Mouse (Mus musculus) ES-Bruce4 (cell line): Measurements from ENCODE around the gene Nprl3. TPM values are rescaled to one million over a fixed set of nuclear protein-coding genes. Genes with fewer than 3 reads are reported as not detected.

Experiments
- H3K27ac ChIP-seq: 2 replicates; pipeline ENCODE4 v1.5.1; 2012; ENCODE audit warnings: low read length, inconsistent platforms; ENCODE audit not compliant: insufficient read depth
- H3K27me3 ChIP-seq: 2 replicates; pipeline ENCODE4 v1.6.1; 2012; ENCODE audit warnings: mild to moderate bottlenecking, low read length, inconsistent platforms; ENCODE audit not compliant: control insufficient read depth, poor library complexity, insufficient read depth, severe bottlenecking
- H3K36me3 ChIP-seq: 2 replicates; pipeline ENCODE4 v1.6.1; 2012; ENCODE audit warnings: inconsistent platforms, mild to moderate bottlenecking, low read length, moderate library complexity; ENCODE audit not compliant: control insufficient read depth, poor library complexity, insufficient read depth, severe bottlenecking
- H3K4me1 ChIP-seq: one replicate; pipeline ENCODE4 v1.8.1; 2011; ENCODE audit warnings: low read length; ENCODE audit not compliant: control insufficient read depth, insufficient read depth
- H3K4me3 ChIP-seq: 2 replicates; pipeline ENCODE4 v1.5.1; 2011; ENCODE audit warnings: low read depth, mild to moderate bottlenecking, low read length
- H3K9ac ChIP-seq: 2 replicates; pipeline ENCODE4 v1.6.1; 2012; ENCODE audit warnings: low read depth, mild to moderate bottlenecking, inconsistent platforms; ENCODE audit not compliant: poor library complexity, severe bottlenecking
- H3K9me3 ChIP-seq: replicated peaks from 2 replicates; pipeline ENCODE4 v1.6.1; 2012; ENCODE audit warnings: mild to moderate bottlenecking, low read length, inconsistent platforms; ENCODE audit not compliant: control insufficient read depth, poor library complexity, insufficient read depth, severe bottlenecking
- CTCF ChIP-seq: IDR thresholded peaks from one replicate; pipeline ENCODE4 v1.8.1; 2011; ENCODE audit warnings: low read depth, low read length
- EP300 ChIP-seq: IDR thresholded peaks from 2 replicates; pipeline ENCODE4 v1.6.1; 2011; ENCODE audit warnings: low read depth, low read length; ENCODE audit not compliant: insufficient read depth
- POLR2A ChIP-seq: IDR thresholded peaks from one replicate; pipeline ENCODE4 v1.8.1; 2011; ENCODE audit warnings: low read length; ENCODE audit not compliant: insufficient read depth
- polyA plus RNA-seq: library from polyadenylated mRNA; stranded (reverse); fragments of >200 nt; gene quantifications from 2 replicates; pipeline ENCODE4 v1.2.4, GENCODE M21; 2011; ENCODE audit warnings: low read depth; ENCODE audit not compliant: missing spikeins, insufficient read depth, insufficient read length

Nprl3 gene
- polyA plus RNA-seq, 1 experiment, result 31.6 TPM

DNA sequence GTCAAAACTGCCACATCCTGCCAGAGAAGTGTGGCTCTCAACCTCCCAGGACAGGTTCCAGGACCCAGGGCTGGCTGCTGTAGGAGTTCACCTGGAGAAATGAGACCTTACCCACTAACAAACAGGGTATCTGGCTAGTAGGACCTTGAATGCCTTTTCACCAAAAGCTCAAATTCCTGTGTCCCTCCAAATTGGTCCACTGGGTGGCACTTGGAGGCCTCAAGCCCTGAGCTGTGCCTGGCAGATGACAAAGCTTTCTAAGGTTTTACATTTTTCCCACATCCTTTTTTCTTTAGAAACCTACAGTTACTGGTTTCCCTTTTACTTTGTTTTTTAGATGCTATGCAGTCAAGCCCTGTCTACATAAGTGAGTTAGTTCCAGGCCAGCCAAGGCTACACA is 20.4 kb downstream of the Nprl3 start:
- Histone ChIP-seq H3K9ac (no peak overlapping the region), H3K36me3 (peaks cover 8% of the 10 kb centered on the region; the same call in 1 of the 2 replicates), H3K4me1 (peaks cover 3% of the 10 kb centered on the region), H3K27me3 (no peaks in the 10 kb centered on the region), H3K27ac (no peak overlapping the region), H3K9me3 (no peaks in the 10 kb centered on the region), H3K4me3 (no peak overlapping the region)
- TF ChIP-seq POLR2A, result no peak
- TF ChIP-seq CTCF, result no peak
- no peak for TF ChIP-seq EP300

DNA sequence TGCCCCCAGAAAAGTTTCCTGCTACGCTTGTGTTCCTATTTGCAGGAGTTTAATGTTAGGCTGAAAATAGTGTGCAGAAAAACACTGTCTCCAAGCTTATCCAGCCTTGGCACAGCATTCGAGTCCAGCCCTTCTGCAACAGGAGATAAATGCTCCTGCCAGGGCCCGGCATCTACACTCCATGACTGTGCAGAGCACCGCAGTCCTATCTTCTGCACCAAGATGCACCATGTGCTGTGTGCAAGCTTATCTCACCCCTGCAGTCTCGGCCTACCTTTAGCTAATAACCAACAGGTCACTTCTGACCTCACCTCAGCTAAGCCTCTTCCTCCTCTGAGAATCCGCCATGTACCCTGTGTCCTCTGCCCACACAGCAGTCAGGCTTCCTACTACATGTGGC is 21.9 kb downstream of the Nprl3 start:
- TF ChIP-seq EP300 (no peak), POLR2A (no peak), CTCF (no peak)
- Histone ChIP-seq H3K9me3 (no peaks in the 10 kb centered on the region), H3K27ac (no peak overlapping the region), H3K36me3 (peaks cover 8% of the 10 kb centered on the region; the same call in 1 of the 2 replicates), H3K9ac (no peak overlapping the region), H3K27me3 (no peaks in the 10 kb centered on the region), H3K4me1 (peaks cover 3% of the 10 kb centered on the region), H3K4me3 (no peak overlapping the region)

DNA sequence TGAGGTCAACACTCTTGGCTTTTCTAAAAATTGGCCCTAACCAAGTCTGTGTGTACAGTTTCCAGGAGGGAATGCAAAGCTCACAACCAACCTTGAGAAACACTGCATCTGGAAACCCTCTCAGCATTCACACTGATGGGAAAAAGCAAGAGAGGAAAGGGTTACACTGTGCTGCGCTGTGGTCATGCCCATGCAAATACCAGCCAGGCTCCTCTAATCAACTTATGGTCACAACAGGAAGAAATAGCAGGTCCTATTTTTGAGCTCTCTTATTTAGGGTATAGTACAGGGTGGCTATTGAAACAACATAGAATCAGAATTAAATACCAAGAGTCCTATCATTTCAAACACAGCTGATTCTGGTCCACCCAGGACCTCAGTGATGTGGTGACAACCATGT is 22.9 kb downstream of the Nprl3 start:
- H3K4me1 ChIP-seq, result peaks cover 3% of the 10 kb centered on the region
- H3K27ac ChIP-seq, result no peak overlapping the region
- H3K9ac ChIP-seq, result no peak overlapping the region
- H3K9me3 ChIP-seq, result no peaks in the 10 kb centered on the region
- TF ChIP-seq POLR2A, result no peak
- TF ChIP-seq CTCF, result no peak
- TF ChIP-seq EP300, result no peak
- H3K36me3 ChIP-seq, result peaks cover 8% of the 10 kb centered on the region; the same call in 1 of the 2 replicates
- H3K4me3 ChIP-seq, result no peak overlapping the region
- H3K27me3 ChIP-seq, result no peaks in the 10 kb centered on the region

DNA sequence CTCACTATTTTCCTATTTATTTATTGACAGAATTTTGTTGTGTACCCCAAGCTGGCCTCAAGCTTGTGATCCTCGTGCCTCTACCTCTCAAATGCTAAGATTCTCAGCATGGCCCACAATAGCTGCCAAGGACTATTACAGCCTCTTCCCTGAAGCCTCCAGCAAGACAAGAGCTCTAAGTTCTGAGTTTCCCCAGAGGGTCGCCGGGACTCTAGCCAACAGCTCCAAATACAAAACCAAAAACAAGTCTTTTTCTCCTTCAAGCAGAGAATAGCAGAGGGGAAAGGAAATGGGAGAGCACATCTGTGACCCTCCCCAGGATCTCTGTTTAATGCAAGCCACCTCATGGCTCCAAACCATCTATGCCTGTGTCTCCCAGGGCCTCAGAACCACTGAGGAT is 23.4 kb downstream of the Nprl3 start:
- H3K4me1 ChIP-seq, result peaks cover 3% of the 10 kb centered on the region

DNA sequence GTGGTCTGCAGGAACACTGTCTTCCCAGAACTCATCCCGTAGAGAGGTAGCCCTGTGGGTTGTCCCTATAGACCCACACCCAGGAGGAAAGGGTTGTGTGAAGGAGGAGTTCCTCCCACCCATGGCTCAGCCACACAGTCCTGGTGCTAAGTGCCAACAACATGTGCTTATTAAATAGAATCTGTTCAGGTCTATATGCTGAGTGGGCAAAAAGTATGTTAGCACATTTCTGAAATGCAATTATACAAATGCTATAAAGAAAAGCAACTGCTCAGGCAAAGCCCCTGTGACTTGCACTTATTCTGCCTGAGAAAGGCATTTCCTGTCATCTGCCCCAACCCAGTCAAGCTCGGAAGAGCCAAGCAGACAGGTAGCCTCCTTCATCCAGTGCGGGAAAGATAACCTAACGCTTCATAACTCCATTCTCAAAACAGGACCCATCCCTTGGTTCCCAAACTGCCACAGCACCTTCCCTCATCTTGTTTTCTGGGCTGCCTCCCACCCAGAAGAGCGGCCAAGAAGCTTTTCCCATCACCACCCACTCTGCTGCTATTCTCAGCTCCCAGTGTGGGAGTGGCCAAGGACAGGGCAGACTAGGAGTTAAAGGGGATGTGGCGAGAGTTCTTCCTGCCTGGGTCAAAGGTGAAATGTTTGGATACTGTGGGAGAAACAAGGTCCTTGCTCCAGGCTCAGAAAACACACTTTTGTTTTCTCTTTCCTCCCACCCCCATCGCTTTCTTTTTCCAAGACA is 24.1 kb downstream of the Nprl3 start:
- H3K9me3 ChIP-seq, result no peaks in the 10 kb centered on the region
- H3K27me3 ChIP-seq, result no peaks in the 10 kb centered on the region
- no peak for TF ChIP-seq POLR2A
- TF ChIP-seq CTCF, result no peak
- no peak for TF ChIP-seq EP300
- peaks cover 5% of the 10 kb centered on the region; the same call in 1 of the 2 replicates for H3K36me3 ChIP-seq
- H3K4me1 ChIP-seq, result peaks cover 3% of the 10 kb centered on the region
- no peak overlapping the region for H3K27ac ChIP-seq
- H3K4me3 ChIP-seq, result no peak overlapping the region
- no peak overlapping the region for H3K9ac ChIP-seq

More for the DNA sequence above, 23.4 kb downstream of the Nprl3 start:
- Histone ChIP-seq H3K9ac (no peak overlapping the region), H3K4me3 (no peak overlapping the region), H3K9me3 (no peaks in the 10 kb centered on the region), H3K36me3 (peaks cover 5% of the 10 kb centered on the region; the same call in 1 of the 2 replicates), H3K27ac (no peak overlapping the region), H3K27me3 (no peaks in the 10 kb centered on the region)
- no peak for TF ChIP-seq CTCF
- TF ChIP-seq POLR2A, result no peak
- TF ChIP-seq EP300, result no peak

DNA sequence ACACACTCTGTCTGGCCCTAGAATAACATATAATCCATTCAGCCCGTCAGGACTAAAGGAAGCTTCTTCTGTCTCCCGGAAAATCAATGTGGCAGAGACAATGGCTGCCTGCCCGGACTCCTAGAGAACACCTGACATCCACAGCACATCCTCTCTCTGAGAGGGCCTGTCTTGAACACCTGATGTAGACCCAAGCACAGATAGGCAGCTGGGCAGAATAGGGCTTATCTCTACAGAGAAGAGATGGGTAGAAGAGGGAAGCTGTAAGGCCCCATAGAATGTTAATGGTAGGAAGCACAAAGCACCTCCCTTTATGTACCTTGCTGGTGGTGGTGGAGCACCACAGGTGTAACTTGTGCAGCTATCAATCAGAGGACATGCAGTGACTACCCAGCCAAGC is 25.3 kb downstream of the Nprl3 start:
- no peak for TF ChIP-seq EP300
- TF ChIP-seq CTCF, result no peak
- TF ChIP-seq POLR2A, result no peak
- H3K27ac ChIP-seq, result no peak overlapping the region
- H3K27me3 ChIP-seq, result no peaks in the 10 kb centered on the region
- H3K36me3 ChIP-seq, result 0 out of 2 replicates have a peak, but pooled peaks cover 2% of the 10 kb centered on the region
- H3K4me1 ChIP-seq, result peaks cover 3% of the 10 kb centered on the region
- H3K9me3 ChIP-seq, result no peaks in the 10 kb centered on the region
- no peak overlapping the region for H3K4me3 ChIP-seq
- H3K9ac ChIP-seq, result no peak overlapping the region
